Mouse (Mus musculus) kidney, postnatal 0 days (tissue): ENCODE results near the gene Plxnb2. TPM values are rescaled to one million over a fixed set of nuclear protein-coding genes. Genes with fewer than 3 reads are reported as not detected.

Experiments used
- ATAC-seq: fragments of 200-750 bp; cut with Nextera tagmentation; replicated peaks from 2 replicates; pipeline ENCODE4 v1.8.0; 2017; ENCODE audit warnings: low read depth, moderate number of reproducible peaks, moderate TSS enrichment, moderate library complexity; ENCODE audit not compliant: low FRiP score
- DNase-seq: peaks from one replicate; pipeline ENCODE4 v3.0.0-alpha.2; 2016; ENCODE audit warnings: low spot score
- H3K27ac ChIP-seq: fragments of 300-500 bp; sonication (generic); 2 replicates; pipeline ENCODE4 v1.5.1; 2014; ENCODE audit warnings: mild to moderate bottlenecking
- H3K27me3 ChIP-seq: fragments of 300-500 bp; sonication (generic); 2 replicates; pipeline ENCODE4 v1.6.1; 2014; ENCODE audit warnings: low read length, mixed read lengths; ENCODE audit not compliant: insufficient read depth
- H3K36me3 ChIP-seq: fragments of 300-500 bp; sonication (generic); 2 replicates; pipeline ENCODE4 v1.6.1; 2014; ENCODE audit warnings: low read length, mixed read lengths; ENCODE audit not compliant: insufficient read depth
- H3K4me1 ChIP-seq: fragments of 300-500 bp; sonication (generic); replicated peaks from 2 replicates; pipeline ENCODE4 v1.6.1; 2014; ENCODE audit warnings: antibody characterized with exemption, low read length, mixed read lengths; ENCODE audit not compliant: insufficient read depth
- H3K4me2 ChIP-seq: fragments of 300-500 bp; sonication (generic); 2 replicates; pipeline ENCODE4 v1.6.1; 2014; ENCODE audit warnings: mild to moderate bottlenecking, low read length, moderate library complexity, mixed read lengths
- H3K4me3 ChIP-seq: fragments of 300-500 bp; sonication (generic); replicated peaks from 2 replicates; pipeline ENCODE4 v1.5.1; 2014; ENCODE audit warnings: low read depth, low read length
- H3K9ac ChIP-seq: fragments of 300-500 bp; sonication (generic); 2 replicates; pipeline ENCODE4 v1.6.1; 2014; ENCODE audit warnings: low read depth, low read length
- H3K9me3 ChIP-seq: fragments of 300-500 bp; sonication (generic); replicated peaks from 2 replicates; pipeline ENCODE4 v1.6.1; 2016; ENCODE audit warnings: low read length, inconsistent platforms, mixed read lengths
- CTCF ChIP-seq: IDR thresholded peaks from 2 replicates; pipeline ENCODE4 v1.5.1; 2016; ENCODE audit warnings: antibody characterized with exemption, low read depth, mild to moderate bottlenecking, moderate library complexity
- WGBS: fragments of 180-500 bp; shearing (Covaris S2); extraction: QIAGEN DNeasy Blood & Tissue Kit; methylation state at CpG from one replicate; pipeline ENCODE4 v1.1.7; 2014; 5-methylcytosine and 5-hydroxymethylcytosine counted together
- polyA plus RNA-seq: library from polyadenylated mRNA; unstranded; fragments of >200 nt; fragmentation: Nextera tagmentation; extraction: Ambion mirVana; gene quantifications from 2 replicates; pipeline ENCODE4 v1.2.1, GENCODE M21; 2015

Plxnb2 gene
- polyA plus RNA-seq, 1 experiment from 2014 or later = 126 TPM

GRCm38 (mm10) chr15:89127364-89127940 is 53.1 kb downstream of the Plxnb2 start:
- Histone ChIP-seq H3K4me2 (peak overlapping the region; percentile 81), H3K9ac (peak overlapping the region; percentile 67), H3K27ac (no peak overlapping the region), H3K9me3 (no peaks in the 10 kb centered on the region), H3K36me3 (no peaks in the 10 kb centered on the region), H3K27me3 (no peaks in the 10 kb centered on the region), H3K4me1 (peaks cover 16% of the 10 kb centered on the region; the same call in 1 of the 2 replicates), H3K4me3 (peak overlapping the region; percentile 57; the same call in 1 of the 2 replicates)
- 72% methylated on average over 8 of the region's 8 CpGs for WGBS
- TF ChIP-seq CTCF = no peak
- ATAC-seq = no peak
- no peak for DNase-seq

GRCm38 (mm10) chr15:89126622-89127021 is 54.0 kb downstream of the Plxnb2 start:
- TF ChIP-seq CTCF = no peak
- Histone ChIP-seq H3K27ac (no peak overlapping the region), H3K4me2 (no peak overlapping the region), H3K4me3 (no peak overlapping the region), H3K27me3 (no peaks in the 10 kb centered on the region), H3K36me3 (no peaks in the 10 kb centered on the region), H3K9me3 (no peaks in the 10 kb centered on the region), H3K4me1 (peaks cover 25% of the 10 kb centered on the region), H3K9ac (no peak overlapping the region)
- ATAC-seq (no peak), DNase-seq (no peak)
- WGBS = 87% methylated on average over 8 of the region's 8 CpGs

GRCm38 (mm10) chr15:89125351-89125750 is 55.2 kb downstream of the Plxnb2 start:
- no peak overlapping the region for H3K27ac ChIP-seq
- no peak overlapping the region for H3K4me3 ChIP-seq
- TF ChIP-seq CTCF = no peak
- no peak for ATAC-seq
- H3K36me3 ChIP-seq = no peaks in the 10 kb centered on the region
- H3K4me1 ChIP-seq = peaks cover 31% of the 10 kb centered on the region
- H3K4me2 ChIP-seq = no peak overlapping the region
- WGBS = 96% methylated on average over 9 of the region's 9 CpGs
- H3K27me3 ChIP-seq = no peaks in the 10 kb centered on the region
- no peak overlapping the region for H3K9ac ChIP-seq
- DNase-seq = no peak
- H3K9me3 ChIP-seq = no peaks in the 10 kb centered on the region

- no peak for DNase-seq
- WGBS = 94% methylated on average over 3 of the region's 3 CpGs
- TF ChIP-seq CTCF = no peak
Measured at GRCm38 (mm10) chr15:89124312-89124711, 56.3 kb downstream of the Plxnb2 start.

GRCm38 (mm10) chr15:89123595-89123994 is 57.0 kb downstream of the Plxnb2 start:
- ATAC-seq = no peak
- H3K4me1 ChIP-seq = peaks cover 27% of the 10 kb centered on the region
- peak overlapping the region; percentile 79 for H3K4me3 ChIP-seq
- 24% methylated on average over 11 of the region's 11 CpGs for WGBS
- TF ChIP-seq CTCF = peak; percentile 64
- H3K4me2 ChIP-seq = peak overlapping the region; percentile 71
- DNase-seq = peak; percentile 75
- peaks cover 3% of the 10 kb centered on the region; the same call in 1 of the 2 replicates for H3K36me3 ChIP-seq
- H3K27ac ChIP-seq = peak overlapping the region; percentile 78
- no peaks in the 10 kb centered on the region for H3K27me3 ChIP-seq
- H3K9me3 ChIP-seq = no peaks in the 10 kb centered on the region
- H3K9ac ChIP-seq = peak overlapping the region; percentile 79

More at GRCm38 (mm10) chr15:89124312-89124711, 56.3 kb downstream of the Plxnb2 start:
- Histone ChIP-seq H3K4me2 (no peak overlapping the region), H3K9ac (0 out of 2 replicates have a peak overlapping the region, but pooled peaks have one; percentile 79), H3K9me3 (no peaks in the 10 kb centered on the region), H3K27me3 (no peaks in the 10 kb centered on the region), H3K27ac (no peak overlapping the region), H3K36me3 (peaks cover 3% of the 10 kb centered on the region; the same call in 1 of the 2 replicates), H3K4me1 (peaks cover 31% of the 10 kb centered on the region), H3K4me3 (no peak overlapping the region)
- ATAC-seq = no peak

- no peaks in the 10 kb centered on the region for H3K9me3 ChIP-seq
Measured at GRCm38 (mm10) chr15:89122649-89123366, 57.8 kb downstream of the Plxnb2 start, which contains the start of gene Tubgcp6. TSS of gene Tubgcp6 (minus strand) at chr15:89123112.

More at GRCm38 (mm10) chr15:89122649-89123366, 57.8 kb downstream of the Plxnb2 start, which contains the start of gene Tubgcp6:
- Histone ChIP-seq H3K9ac (peak within 1 kb of the TSS; percentile 79), H3K36me3 (peaks cover 3% of the 10 kb centered on the region; the same call in 1 of the 2 replicates), H3K27me3 (no peaks in the 10 kb centered on the region), H3K27ac (peak within 1 kb of the TSS; percentile 78), H3K4me1 (peaks cover 24% of the 10 kb centered on the region), H3K4me2 (peak within 1 kb of the TSS; percentile 71), H3K4me3 (peak within 1 kb of the TSS; percentile 79)
- ATAC-seq = peak; percentile 86
- no peak for TF ChIP-seq CTCF
- DNase-seq = peak; percentile 93
- WGBS = 0% methylated on average over 47 of the region's 47 CpGs
